Mouse (Mus musculus) small intestine, adult 2 months (tissue): ENCODE data around the gene Klf7.

Experiments
- CTCF ChIP-seq: fragments of 200-500 bp; IDR thresholded peaks from 2 replicates; pipeline ENCODE4 v1.5.1; 2012; ENCODE audit warnings: low read depth, mild to moderate bottlenecking, control low read depth, inconsistent platforms, low read length, moderate library complexity, mixed read lengths; ENCODE audit not compliant: insufficient replicate concordance, insufficient read length; ENCODE audit errors: extremely low read depth
- POLR2A ChIP-seq: fragments of 200-500 bp; IDR thresholded peaks from 2 replicates; pipeline ENCODE4 v1.6.1; 2012; ENCODE audit warnings: low read depth, mild to moderate bottlenecking, control low read depth, inconsistent platforms, low read length, moderate library complexity

GRCm38 (mm10) chr1:64052069-64052750 is 69.9 kb downstream of the Klf7 start:
- TF ChIP-seq POLR2A (no peak), CTCF (no peak)
